Mouse (Mus musculus): Measurements from ENCODE around the gene Rbm47. TPM values are rescaled to one million over a fixed set of nuclear protein-coding genes. Genes with fewer than 3 reads are reported as not detected.
A peak's percentile ranks its signal among the peaks of the same experiment; 100 is the strongest.

Gene Rbm47
- polyA plus RNA-seq, 1 experiment: 156 TPM

DNA sequence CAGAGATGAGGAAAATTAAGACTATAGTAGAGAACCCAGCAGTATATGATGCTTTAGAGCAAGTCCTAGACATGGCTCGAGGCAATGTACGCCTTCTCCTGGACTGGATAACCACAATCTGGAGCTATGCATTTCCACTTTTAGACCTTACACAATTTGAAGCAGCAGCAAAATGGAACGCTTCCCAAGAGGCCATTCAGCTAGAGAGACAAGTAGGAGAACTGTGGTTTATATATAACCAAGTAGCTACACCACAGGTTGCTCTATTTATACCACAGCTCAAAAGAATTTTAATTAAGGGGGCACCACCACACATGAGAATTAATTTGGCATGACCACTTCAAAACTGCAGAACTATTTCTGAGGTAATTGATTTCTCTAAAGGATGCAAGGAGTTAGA lies 9.2 kb upstream of the Rbm47 start:
- peak overlapping the region; percentile 50; the same call in 1 of the 2 replicates for H3K27ac ChIP-seq (ENCODE audit: insufficient read depth, low read depth, low read length)
- 41% methylated on average over 3 of the region's 3 CpGs for WGBS
- H3K4me3 ChIP-seq (ENCODE audit: insufficient read depth, low read depth, low read length): no peak overlapping the region
- H3K36me3 ChIP-seq (ENCODE audit: control insufficient read depth, insufficient read depth, low read length): no peaks in the 10 kb centered on the region
- DNase-seq: peak; percentile 45
- H3K4me1 ChIP-seq (ENCODE audit: control insufficient read depth, insufficient read depth, low read length): peaks cover 3% of the 10 kb centered on the region; the same call in 1 of the 2 replicates
- TF ChIP-seq POLR2A (IDR thresholded peaks at IDR 0.05; ENCODE audit: low read depth, low read length) (no peak), CTCF (conservative IDR thresholded peaks at IDR 0.05; ENCODE audit: insufficient read depth, insufficient read length, low read depth, low read length) (no peak)
- H3K27me3 ChIP-seq (replicated peaks; ENCODE audit: control insufficient read depth, insufficient read depth, low read length): no peaks in the 10 kb centered on the region

GRCm38 (mm10) chr5:66174160-66174837 lies 1.4 kb upstream of the Rbm47 start:
- 63% methylated on average over 23 of the region's 23 CpGs for WGBS
- no peaks in the 10 kb centered on the region for H3K36me3 ChIP-seq (ENCODE audit: control insufficient read depth, insufficient read depth, low read length)
- TF ChIP-seq POLR2A (IDR thresholded peaks at IDR 0.05; ENCODE audit: low read depth, low read length) (no peak), CTCF (conservative IDR thresholded peaks at IDR 0.05; ENCODE audit: insufficient read depth, insufficient read length, low read depth, low read length) (no peak)
- H3K27me3 ChIP-seq (replicated peaks; ENCODE audit: control insufficient read depth, insufficient read depth, low read length): no peaks in the 10 kb centered on the region
- no peak overlapping the region for H3K27ac ChIP-seq (ENCODE audit: insufficient read depth, low read depth, low read length)
- H3K4me3 ChIP-seq (ENCODE audit: insufficient read depth, low read depth, low read length): no peak overlapping the region
- H3K4me1 ChIP-seq (ENCODE audit: control insufficient read depth, insufficient read depth, low read length): peaks cover 3% of the 10 kb centered on the region; the same call in 1 of the 2 replicates
- DNase-seq: no peak

DNA sequence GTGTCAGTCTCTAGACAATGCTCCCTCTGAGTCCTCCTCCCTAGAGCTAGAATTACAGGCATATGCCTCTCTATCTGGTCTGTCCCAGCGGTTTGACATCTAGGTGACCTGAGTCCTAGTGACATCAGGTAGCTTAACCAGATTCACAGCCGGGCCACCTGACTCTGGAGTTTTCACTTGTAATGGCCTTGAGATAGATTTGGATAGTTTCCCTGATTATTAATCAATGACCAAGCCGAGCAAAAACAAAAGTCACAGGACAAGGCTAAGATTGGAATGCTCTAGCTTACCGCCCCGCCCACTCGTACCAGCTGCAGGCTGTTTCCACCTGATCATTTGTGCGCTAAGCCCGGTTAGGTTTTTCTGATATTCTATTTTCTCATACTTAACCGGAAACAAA lies 2.3 kb downstream of the Rbm47 start:
- H3K4me1 ChIP-seq (ENCODE audit: control insufficient read depth, insufficient read depth, low read length): peaks cover 3% of the 10 kb centered on the region; the same call in 1 of the 2 replicates
- DNase-seq: peak; percentile 68
- no peak overlapping the region; the same call in 1 of the 2 replicates for H3K27ac ChIP-seq (ENCODE audit: insufficient read depth, low read depth, low read length)
- WGBS: 44% methylated on average over 9 of the region's 9 CpGs
- H3K4me3 ChIP-seq (ENCODE audit: insufficient read depth, low read depth, low read length): no peak overlapping the region
- H3K27me3 ChIP-seq (replicated peaks; ENCODE audit: control insufficient read depth, insufficient read depth, low read length): no peaks in the 10 kb centered on the region
- no peaks in the 10 kb centered on the region for H3K36me3 ChIP-seq (ENCODE audit: control insufficient read depth, insufficient read depth, low read length)
- TF ChIP-seq POLR2A (IDR thresholded peaks at IDR 0.05; ENCODE audit: low read depth, low read length) (no peak), CTCF (conservative IDR thresholded peaks at IDR 0.05; ENCODE audit: insufficient read depth, insufficient read length, low read depth, low read length) (no peak)

DNA sequence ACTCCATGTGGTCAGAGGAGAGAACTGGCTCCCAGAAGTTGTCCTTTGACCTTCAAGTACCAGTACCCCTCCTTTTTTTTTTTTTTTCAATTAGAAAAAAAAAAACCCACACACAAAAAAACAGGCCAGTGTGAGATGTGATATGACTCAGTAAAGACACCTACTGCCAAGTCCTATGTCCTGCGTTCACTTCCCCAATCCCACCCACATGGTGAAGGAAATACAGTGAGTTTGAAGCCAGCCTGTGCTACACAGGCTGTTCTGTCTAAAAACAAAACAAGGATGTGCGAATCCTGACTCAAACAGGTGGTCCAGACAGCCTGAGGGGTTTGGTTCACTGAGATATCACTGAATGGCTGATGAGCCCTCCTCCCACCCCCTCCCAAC lies 3.8 kb downstream of the Rbm47 start:
- Histone ChIP-seq H3K4me3 (ENCODE audit: insufficient read depth, low read depth, low read length) (no peak overlapping the region), H3K4me1 (ENCODE audit: control insufficient read depth, insufficient read depth, low read length) (peaks cover 3% of the 10 kb centered on the region; the same call in 1 of the 2 replicates), H3K27me3 (replicated peaks; ENCODE audit: control insufficient read depth, insufficient read depth, low read length) (no peaks in the 10 kb centered on the region), H3K27ac (ENCODE audit: insufficient read depth, low read depth, low read length) (no peak overlapping the region), H3K36me3 (ENCODE audit: control insufficient read depth, insufficient read depth, low read length) (no peaks in the 10 kb centered on the region)
- no peak for TF ChIP-seq POLR2A (IDR thresholded peaks at IDR 0.05; ENCODE audit: low read depth, low read length)
- no peak for TF ChIP-seq CTCF (conservative IDR thresholded peaks at IDR 0.05; ENCODE audit: insufficient read depth, insufficient read length, low read depth, low read length)
- no peak for DNase-seq
- 89% methylated on average over 2 of the region's 2 CpGs for WGBS

DNA sequence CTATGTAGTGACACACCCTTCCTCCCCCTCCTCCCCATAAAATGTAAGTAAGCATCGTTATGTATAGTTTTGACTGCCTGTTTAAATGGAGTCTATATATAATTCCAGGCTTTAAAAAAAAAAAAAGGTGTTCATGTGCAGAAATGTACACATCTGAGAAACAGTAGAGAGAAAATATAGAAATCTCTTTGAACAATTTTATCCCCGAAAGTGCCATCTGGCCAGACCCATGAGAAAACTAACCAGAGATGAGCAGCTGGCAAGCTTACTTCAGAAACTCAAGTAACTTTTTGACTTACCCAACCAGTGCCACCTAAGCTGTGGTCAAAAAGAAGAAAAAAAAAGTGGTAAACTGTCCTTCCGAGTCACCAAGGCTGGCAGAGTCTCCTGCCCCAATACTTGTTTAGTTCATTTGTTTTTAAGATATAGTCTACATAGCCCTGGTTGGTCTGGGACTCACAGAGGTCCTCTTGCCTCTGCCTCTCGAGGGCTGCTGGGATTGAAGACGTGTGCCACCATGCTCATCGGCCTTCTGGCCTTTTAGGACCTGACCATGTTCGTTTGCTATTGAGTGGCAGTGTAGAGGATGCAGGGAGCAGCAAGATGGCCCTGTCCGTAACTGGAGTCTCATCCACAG lies 4.3 kb downstream of the Rbm47 start:
- Histone ChIP-seq H3K4me3 (ENCODE audit: insufficient read depth, low read depth, low read length) (no peak overlapping the region), H3K27me3 (replicated peaks; ENCODE audit: control insufficient read depth, insufficient read depth, low read length) (no peaks in the 10 kb centered on the region), H3K4me1 (ENCODE audit: control insufficient read depth, insufficient read depth, low read length) (peaks cover 3% of the 10 kb centered on the region; the same call in 1 of the 2 replicates), H3K36me3 (ENCODE audit: control insufficient read depth, insufficient read depth, low read length) (no peaks in the 10 kb centered on the region), H3K27ac (ENCODE audit: insufficient read depth, low read depth, low read length) (no peak overlapping the region)
- TF ChIP-seq CTCF (conservative IDR thresholded peaks at IDR 0.05; ENCODE audit: insufficient read depth, insufficient read length, low read depth, low read length) (no peak), POLR2A (IDR thresholded peaks at IDR 0.05; ENCODE audit: low read depth, low read length) (no peak)
- no peak for DNase-seq
- 91% methylated on average over 8 of the region's 8 CpGs for WGBS

GRCm38 (mm10) chr5:66166931-66167330 lies 6.0 kb downstream of the Rbm47 start:
- Histone ChIP-seq H3K4me1 (ENCODE audit: control insufficient read depth, insufficient read depth, low read length) (peaks cover 3% of the 10 kb centered on the region; the same call in 1 of the 2 replicates), H3K27ac (ENCODE audit: insufficient read depth, low read depth, low read length) (no peak overlapping the region), H3K36me3 (ENCODE audit: control insufficient read depth, insufficient read depth, low read length) (no peaks in the 10 kb centered on the region), H3K27me3 (replicated peaks; ENCODE audit: control insufficient read depth, insufficient read depth, low read length) (no peaks in the 10 kb centered on the region), H3K4me3 (ENCODE audit: insufficient read depth, low read depth, low read length) (no peak overlapping the region)
- WGBS: 87% methylated on average over 5 of the region's 5 CpGs
- TF ChIP-seq POLR2A (IDR thresholded peaks at IDR 0.05; ENCODE audit: low read depth, low read length) (no peak), CTCF (conservative IDR thresholded peaks at IDR 0.05; ENCODE audit: insufficient read depth, insufficient read length, low read depth, low read length) (no peak)
- DNase-seq: no peak

- no peaks in the 10 kb centered on the region for H3K36me3 ChIP-seq (ENCODE audit: control insufficient read depth, insufficient read depth, low read length)
- no peak overlapping the region for H3K27ac ChIP-seq (ENCODE audit: insufficient read depth, low read depth, low read length)
- no peak overlapping the region for H3K4me3 ChIP-seq (ENCODE audit: insufficient read depth, low read depth, low read length)
- TF ChIP-seq POLR2A (IDR thresholded peaks at IDR 0.05; ENCODE audit: low read depth, low read length): no peak
- no peak for TF ChIP-seq CTCF (conservative IDR thresholded peaks at IDR 0.05; ENCODE audit: insufficient read depth, insufficient read length, low read depth, low read length)
- peaks cover 3% of the 10 kb centered on the region; the same call in 1 of the 2 replicates for H3K4me1 ChIP-seq (ENCODE audit: control insufficient read depth, insufficient read depth, low read length)
- WGBS: 57% methylated on average over 4 of the region's 4 CpGs
- DNase-seq: no peak
- H3K27me3 ChIP-seq (replicated peaks; ENCODE audit: control insufficient read depth, insufficient read depth, low read length): no peaks in the 10 kb centered on the region
Measured at GRCm38 (mm10) chr5:66166193-66166629, 6.7 kb downstream of the Rbm47 start.

Data from kidney, adult 2 months (tissue).